Mouse (Mus musculus) mature B cell (primary cell): ENCODE results near the gene Dpy30.
"Not testable (repeated sequence)": the region's sequence is repeated elsewhere in the genome, so short reads cannot be mapped to it uniquely, and the experiment has no call there.

Experiments
- in situ Hi-C: fragments of 300-500 bp; cut with MboI; formaldehyde crosslinking; loops from 2 replicates; pipeline ENCODE4 v1.14.3; 2019

The Dpy30 gene

DNA sequence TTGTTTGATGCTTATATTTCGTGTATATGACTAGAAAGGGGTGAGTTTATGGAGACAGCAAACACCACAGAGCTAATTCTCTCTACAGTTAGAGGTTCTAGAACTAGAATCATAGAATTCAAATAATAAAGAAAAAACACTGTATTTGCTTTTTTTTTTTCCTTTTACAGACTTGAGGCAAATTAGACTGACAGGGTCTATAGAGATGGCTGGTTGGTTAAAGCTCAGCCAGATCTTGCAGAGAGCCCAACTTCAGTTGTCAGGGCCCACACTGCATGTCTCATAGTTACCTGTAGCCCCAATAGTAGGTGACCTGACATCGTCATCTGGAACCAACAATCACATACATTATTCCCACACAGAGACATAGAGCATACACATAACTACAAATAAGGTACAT is at the start of gene Dpy30:
Gene Dpy30, minus strand, starts transcription at position 101 of the 400 bp plus-strand sequence.
- in situ Hi-C loops: no loop called here

DNA sequence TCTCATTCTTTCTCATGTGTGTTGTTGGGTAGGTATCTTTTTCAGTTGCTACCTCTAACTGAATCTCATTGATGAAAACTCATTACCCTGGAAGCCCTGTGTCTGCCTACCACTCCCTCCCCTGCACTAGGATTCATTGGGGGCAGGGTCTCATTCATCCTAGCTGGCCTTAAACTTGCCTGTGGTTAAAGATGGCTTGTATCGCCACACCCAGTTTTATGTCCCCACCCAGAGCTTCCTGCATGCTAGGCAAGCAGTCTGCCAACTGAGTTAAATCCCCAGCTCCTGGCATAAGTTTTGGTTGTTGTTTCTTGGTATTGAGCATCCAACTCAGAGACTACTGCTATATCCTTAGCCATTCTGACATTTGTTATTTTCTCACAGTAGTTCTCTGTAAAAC is 39.8 kb upstream of the Dpy30 start:
- in situ Hi-C loops: no loop called here

DNA sequence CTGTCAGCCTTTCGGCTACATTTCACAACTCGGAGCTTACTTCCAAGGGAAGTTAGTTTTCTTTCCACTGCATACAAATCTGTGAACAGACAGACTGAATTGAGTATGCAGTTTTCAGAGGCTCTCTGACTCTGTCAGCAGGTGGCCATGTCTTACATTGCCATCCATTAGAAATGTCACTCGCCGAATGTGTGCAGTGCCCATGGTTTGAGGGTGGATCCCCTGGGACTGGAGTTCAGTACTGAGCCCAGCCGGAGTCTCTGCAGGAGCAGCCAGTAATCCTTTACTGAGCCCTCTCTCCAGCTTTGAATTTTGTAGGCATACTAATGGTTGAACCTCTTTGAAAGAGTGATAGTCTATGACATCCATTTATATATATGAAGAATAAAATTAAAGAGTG is 17.4 kb upstream of the Dpy30 start:
- in situ Hi-C loops: no loop called here

DNA sequence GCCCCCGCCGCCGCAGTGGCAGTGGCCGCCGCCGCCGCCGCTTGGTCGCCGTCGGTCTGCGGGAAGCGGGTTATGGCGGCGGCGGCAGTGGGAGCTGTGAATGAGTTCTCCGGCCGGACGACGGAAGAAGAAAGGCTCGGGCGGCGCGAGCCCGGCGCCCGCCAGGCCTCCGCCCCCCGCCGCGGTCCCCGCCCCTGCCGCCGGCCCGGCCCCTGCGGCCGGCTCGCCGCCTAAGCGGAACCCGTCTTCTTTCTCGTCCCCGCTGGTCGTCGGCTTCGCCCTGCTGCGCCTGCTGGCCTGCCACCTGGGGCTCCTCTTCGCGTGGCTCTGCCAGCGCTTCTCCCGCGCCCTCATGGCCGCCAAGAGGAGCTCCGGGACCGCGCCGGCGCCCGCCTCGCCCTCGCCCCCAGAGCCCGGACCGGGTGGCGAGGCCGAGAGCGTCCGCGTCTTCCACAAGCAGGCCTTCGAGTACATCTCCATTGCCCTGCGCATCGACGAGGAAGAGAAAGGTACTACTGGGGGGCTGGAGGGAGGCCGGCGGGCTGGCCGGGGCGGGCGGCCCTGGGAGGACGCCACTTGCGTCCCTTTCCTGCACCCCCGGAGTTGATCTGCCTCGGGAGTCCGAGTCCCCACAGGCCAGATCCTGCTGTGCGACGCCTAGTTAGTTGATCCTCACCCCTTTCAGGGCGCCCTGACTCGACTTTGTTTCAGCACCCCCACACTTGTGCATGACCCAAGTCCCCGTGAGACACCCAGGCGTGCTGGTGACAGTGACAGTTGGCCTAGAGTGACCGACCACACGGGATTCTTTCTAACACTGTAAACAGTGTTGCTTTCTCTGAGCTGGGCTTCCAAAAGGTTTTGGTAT is 15.4 kb upstream of the Dpy30 start, which contains the start of gene Spast:
Gene Spast, plus strand, starts transcription at position 51 of the 868 bp plus-strand sequence.
- in situ Hi-C loops: no loop called here

DNA sequence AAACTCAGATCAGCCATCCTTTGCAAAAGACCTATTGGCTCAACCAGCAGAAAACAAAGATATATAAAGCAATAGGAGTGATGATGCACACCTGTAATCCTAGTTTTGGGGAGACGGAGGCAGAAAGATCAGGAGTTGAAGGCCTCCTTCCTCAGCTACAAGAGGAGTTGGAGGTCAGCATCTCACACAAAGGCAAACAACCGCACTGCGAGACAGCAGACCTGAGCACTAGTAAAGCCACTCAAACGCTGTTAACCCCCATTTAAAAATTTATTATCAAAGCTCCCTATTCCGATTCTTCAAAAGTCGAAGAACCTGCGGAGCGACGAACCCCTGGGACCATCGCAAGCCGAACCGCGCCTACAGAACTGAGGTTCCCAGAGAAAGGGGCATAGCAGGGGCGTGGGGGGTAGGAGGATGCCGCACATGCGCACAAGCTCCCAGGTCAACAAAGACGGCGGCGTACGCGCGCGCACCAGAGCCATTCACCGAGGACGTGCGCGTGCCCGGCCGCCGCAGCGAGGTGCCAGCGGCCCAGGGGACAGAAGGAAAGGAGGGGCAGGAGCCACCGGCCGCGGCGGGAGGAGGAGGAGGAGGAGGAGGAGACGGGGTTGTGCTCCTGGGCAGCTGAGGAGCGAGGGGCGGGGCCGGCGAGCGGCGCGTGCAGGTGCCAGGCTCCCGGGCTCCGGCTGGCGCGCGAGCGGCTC is 14.6 kb upstream of the Dpy30 start:
- in situ Hi-C loops: no loop called here

DNA sequence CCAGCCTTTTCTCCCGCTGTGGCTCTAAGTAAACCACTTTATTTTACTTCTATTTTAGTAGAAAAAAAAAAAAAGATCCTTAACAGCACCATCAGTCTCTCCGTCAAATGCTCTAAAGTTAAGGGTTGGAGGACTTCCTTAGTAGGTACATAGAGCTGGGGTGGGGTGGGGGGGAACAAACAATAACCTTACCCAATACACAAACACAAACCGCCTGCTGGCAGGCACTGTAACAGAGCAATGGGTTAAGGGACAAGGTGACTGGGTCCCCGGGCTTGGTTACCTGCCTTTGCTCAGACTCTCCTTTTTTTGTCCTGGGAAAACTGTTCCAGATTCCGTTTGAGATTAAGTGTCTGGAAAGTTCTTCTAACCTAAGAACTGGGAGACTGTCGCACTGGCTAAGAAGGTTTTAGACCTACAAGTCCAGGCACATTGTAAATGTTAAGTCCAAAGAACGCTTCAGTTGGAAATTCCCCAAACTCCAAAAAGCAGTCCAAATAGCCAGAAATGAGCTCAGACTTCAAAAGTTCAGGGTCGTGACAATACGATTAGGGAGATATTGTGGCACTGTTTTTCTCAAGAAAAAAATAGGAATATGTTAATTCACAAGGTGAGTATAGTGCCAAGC is 7.4 kb upstream of the Dpy30 start:
- in situ Hi-C loops: no loop called here

DNA sequence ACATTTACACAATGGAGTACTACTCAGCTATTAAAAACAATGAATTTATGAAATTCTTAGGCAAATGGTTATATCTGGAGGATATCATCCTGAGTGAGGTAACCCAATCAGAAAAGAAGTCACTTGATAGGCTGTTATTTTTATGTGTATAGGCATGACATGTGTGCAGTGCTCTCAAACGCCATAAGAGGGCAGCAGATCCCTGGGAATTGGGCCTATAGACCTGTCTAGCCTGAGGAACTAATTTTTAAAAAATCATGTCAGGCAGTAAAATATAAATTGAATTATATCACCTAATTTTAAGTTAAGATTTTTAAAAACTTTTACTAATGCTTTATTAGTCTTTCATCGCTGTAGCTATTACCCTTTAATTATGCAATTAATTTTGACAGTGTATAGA is 4.4 kb upstream of the Dpy30 start:
- in situ Hi-C loops: not testable (repeated sequence)

DNA sequence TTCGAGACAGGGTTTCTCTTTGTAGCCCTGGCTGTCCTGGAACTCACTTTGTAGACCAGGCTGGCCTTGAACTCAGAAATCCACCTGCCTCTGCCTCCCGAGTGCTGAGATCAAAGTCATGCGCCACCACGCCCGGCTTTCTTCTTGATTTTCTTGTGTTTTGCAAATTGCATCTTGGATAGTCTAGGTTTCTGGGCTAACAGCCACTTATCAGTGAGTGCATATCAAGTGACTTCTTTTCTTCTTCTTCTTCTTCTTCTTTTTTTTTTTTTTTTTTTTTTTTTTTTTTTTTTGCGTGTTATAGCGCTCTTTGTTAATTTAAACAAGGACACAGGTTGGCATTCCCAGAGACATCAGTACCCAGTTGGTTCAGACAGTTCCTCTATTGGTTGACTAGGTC is 3.5 kb upstream of the Dpy30 start:
- in situ Hi-C loops: not testable (repeated sequence)

DNA sequence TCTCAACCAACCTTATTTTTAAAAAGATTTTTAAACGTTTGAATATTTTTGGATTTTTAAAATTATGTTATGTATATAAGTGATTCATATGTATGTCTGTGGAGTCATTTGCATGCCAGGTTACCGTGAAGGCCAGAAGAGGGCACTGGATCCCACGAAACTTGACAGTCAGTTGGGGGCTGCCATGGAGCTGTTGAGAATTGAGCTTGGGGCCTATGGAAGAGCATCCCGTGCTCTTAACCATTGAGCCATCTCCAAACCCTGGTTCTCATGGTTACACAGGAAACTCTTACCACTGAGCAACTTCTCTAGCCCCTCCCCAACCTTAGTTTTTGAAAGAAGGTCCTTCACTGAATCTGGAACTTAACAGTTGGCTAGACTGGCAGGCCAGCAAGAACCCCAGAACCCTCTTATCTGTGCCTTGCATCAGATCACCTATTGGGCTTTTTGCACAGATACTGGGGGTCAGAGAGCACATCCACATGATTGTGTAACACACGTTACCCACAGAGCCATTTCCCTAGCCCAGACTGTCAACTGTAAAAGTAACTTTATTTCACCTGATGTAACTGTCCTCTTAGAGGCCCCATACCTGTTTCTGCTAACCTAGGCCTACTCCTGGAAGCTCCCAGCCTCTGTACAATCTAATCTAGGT is 1.2 kb downstream of the Dpy30 start:
- in situ Hi-C loops: no loop called here

DNA sequence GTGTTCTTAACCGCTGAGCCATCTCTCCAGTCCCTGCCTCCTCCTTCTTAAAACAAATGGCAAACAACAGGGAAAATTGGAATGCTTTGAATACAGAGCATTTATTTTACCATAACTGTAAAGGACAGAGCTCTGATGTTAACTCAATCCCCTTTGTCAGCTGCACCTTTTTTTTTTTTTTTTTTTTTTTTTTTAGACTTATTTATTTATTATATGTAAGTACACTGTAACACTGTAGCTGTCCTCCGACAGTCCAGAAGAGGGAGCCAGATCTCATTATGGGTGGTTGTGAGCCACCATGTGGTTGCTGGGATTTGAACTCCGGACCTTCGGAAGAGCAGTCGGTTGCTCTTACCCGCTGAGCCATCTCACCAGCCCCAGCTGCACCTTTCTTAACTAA is 5.0 kb downstream of the Dpy30 start:
- in situ Hi-C loops: no loop called here

DNA sequence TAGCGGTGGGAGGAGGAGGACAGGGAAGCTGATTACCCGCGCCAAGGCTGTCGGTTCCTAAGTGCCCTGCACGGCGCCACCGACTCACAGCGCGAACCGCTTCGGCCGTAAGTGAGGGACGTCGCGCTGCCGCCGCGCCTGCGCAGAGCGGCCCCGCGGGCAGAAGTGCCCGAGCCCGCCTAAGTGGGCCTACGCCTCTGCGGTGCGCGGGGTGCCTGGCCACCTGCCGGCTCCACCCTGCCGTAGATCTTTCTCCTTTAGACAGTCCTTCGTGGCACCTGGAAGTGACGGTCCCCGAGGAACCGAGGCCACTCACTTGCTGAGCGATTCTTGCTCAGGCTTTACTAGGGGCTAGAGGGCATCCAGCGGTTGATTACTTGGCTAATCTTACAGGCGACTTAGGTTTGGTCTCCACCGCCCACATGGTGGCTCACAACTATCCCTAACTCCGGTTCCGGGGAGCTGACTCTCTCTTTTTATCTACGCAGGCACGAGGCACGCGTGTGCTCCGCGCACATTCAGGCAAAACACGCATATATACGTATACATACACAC is 7.4 kb downstream of the Dpy30 start:
- in situ Hi-C loops: no loop called here

DNA sequence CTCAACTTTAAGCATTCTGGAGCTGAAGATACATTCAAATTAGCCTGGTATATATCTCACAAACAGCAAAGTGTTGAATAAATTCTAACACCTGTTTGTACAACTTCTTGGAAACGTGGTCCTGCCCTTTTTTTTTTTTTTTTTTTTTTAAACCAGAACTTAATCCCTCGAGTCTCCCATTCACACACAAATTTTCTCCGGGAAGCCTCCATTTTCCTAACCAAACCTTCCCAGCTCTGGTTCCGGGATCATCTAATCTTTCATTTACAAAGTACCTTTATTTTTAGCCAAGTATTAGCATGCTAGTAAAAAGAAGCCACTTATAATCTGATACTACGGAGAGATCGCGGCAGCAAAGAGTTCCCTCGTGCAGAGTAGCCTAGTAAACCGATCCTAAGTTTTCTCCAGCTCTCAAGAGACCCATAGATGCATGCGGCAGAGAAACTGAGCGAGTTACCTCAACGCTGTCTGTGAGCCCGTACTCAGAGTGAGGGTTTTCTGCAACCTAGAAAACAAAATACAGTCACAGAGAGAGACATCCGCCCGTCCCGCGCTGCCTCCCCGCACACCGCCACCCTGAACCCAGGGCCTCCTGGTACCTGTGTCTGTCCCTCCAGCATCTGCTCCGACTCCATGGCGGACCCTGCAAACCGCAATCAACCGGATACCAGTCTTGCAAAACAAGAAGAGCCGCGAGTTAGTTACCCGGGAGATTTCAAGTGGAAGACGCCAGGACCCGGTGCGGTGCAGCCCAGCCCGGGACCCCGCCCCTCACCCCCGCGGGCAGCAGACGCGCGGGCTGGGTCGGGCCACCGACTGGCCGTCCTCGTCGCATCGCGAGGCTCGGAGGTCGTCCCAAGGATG is 8.1 kb downstream of the Dpy30 start:
- in situ Hi-C loops: no loop called here

DNA sequence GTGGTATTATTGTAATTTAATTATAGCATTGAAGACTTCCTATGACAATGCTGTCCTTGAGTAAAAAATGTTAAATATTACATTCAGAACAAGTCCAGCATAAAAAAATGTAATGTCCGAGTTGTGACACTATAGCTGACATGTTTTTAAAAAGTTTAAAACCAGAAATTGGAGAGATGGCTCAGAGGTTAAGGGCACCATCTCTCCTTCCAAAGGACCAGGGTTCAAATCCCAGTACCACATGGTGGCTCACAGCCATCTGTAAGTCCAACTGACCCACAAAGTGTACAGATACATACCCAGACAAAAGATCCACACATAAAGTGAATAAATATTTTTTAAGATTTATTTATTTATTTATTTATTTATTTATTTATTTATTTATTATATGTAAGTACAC is 17.7 kb downstream of the Dpy30 start:
- in situ Hi-C loops: no loop called here

DNA sequence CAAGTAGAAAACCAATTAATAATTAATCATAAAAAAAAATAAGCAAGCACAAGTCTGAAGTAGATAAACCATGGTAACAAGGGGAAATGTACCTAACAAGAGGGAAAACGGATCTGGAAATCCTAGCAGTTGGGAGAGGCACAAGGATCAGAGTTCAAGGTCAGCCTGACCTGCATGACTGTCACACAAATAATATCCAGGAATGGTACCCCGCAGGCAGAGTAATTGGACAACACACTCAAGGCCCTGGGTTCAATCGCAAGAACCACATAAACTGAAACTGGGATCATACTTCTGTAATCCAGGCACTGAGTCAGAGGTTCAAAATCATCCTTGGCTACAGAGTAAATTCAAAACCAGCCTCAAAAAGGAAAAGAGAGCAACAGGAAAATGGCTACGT is 18.1 kb downstream of the Dpy30 start:
- in situ Hi-C loops: no loop called here

DNA sequence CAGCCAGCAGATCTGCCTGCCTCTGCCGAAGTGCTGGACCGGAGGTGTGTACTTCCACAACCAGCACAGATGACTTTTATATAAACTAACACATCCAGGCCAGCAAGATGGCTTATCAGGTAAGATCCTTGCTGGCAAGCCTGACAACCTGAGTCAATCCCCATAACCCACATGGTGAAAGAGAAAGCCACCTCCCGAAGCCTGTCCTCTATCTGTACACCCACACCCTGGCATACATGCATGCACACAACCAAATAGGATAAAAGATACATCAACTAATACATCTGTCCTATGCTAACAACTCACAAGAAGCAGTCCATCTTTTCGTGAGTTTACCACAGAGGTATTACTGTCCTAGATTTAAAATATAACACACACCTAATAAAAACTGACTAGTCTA is 19.7 kb downstream of the Dpy30 start:
- in situ Hi-C loops: no loop called here

DNA sequence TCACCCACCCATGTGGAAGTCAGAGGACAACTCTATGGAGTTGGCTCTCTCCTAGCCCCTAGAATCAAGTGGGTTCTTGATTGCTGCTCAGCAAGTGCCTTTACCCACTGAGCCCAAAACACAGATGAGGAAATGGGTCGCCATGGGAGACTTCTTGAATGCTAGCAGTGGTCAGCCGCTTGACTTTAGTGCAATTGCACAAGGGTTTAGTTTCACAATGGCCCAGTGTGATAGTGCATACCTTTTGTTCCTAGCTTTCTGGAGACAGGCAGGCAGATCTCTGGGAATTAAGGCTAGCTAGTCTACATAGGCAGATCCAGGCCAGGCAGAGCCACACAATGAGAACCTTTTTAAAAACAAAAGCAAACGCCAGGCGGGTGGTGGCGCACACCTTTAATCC is 23.7 kb downstream of the Dpy30 start:
- in situ Hi-C loops: no loop called here

DNA sequence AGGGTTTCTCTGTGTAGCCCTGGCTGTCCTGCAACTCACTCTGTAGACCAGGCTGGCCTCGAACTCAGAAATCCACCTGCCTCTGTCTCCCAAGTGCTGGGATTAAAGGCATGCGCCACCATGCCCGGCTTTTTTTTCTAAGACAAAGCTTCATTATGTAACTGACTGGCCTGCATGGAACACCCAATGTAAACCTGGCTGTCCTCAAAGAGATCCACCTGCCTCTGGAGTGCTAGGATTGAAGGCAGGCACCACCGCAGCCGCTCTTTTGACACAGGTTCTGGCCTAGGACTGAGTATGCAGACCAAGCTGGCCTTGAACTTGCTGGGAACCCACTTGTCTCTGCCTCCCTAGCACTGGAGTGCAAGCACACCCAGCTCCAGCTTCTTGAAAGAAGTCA is 26.8 kb downstream of the Dpy30 start:
- in situ Hi-C loops: not testable (repeated sequence)

DNA sequence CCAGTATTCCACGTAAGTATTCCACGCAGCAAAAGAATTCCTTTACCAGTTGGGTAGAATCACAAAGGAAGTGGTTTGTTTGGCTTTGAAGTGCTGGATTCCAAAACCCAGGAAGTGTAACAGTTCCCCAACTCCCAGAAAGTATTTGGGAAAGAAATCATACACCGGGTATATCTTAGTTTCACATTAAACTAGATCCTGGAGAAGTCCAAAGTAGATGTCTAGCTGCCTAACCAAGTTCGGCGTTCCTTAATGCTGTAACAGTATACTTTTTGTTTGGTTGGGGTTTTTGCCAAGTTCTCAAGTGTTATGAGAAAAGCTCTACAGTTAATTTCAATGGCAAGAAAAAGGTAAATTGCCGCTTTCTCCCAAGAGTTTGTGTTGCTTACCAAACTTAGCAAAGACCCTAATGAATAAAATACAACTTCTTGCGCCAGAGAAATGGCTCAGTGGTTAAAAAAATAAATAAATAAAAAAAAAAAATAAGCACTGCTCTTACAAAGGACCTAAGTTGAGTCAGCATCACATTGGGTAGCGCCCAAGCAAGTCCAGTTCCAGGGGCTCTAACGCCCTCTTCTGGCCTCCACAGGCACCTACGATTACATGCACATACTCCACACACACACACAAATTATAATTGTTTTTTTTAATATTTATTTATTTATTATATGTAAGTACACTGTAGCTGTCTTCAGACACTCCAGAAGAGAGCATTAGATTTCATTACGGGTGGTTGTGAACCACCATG is 27.5 kb downstream of the Dpy30 start:
- in situ Hi-C loops: no loop called here

DNA sequence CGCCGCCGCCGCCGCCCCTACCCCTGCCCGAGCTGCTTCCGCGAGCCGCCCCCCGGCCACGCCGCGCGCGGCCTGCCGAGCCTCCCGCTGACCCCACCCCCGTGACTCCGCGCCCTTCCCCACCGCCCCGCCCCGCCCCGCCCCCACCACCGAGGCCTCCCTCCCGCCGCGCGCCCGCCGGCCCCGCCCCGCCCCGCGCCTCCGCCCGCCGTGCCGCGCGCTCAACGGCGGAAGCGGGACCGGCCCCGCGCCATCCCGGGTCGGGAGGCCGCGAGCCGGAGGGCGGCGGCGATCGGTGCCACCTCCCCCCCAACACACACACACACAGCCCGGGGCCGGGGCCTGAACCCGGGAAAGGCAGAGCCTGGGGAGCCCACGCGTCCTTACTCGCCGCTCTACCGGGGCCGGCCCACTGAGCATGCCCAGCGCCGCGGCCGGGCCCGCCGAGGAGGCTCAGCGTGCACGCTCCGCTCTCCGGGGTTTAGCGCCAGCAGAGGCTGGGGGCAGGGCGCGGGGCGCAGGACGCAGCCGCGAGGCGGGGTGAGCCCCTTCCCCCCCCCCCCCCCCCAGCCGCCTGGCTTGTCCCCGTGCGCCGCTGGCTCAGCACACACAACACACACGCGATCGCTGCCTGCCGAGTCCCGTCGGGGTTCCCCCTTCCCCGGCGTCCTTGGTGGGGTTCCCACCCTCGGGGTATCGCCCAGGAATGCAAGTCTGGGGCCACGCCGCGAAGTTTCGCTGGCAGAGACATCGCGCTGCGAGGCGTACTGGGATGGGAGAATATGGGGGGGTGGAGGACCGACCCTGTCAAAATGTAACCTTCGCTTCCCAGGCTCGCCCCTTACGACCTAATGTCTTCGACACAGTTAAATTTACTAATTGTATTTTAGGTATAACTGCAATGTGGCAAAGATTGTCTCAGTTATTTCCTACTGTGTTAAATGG is 28.4 kb downstream of the Dpy30 start, which contains the start of gene Memo1:
Gene Memo1, minus strand, starts transcription at position 496 of the 945 bp plus-strand sequence.
- in situ Hi-C loops: no loop called here
